Mouse (Mus musculus) left cerebral cortex, postnatal 25 days (tissue): ENCODE data around the gene Tepsin. TPM values are rescaled to one million over a fixed set of nuclear protein-coding genes. Genes with fewer than 3 reads are reported as not detected.

Experiments used
- DNase-seq, 2 experiments: peaks; one replicate each; pipeline ENCODE4 v3.0.0; 2022; ENCODE audit warnings: low spot score in 2 of 2, mixed read lengths in 1 of 2
- intact Hi-C: fragments of 180-260 bp; cut with DNase I; formaldehyde crosslinking; loops from one replicate; pipeline ENCODE4 v1.15.1; 2025
- total RNA-seq, 2 experiments: library from RNA; stranded (reverse); gene quantifications; 2 replicates each; pipeline ENCODE4 v1.2.3; 2021

The Tepsin gene
- total RNA-seq, 2 experiments from 2014 or later, result 14.4 to 15.5 TPM

DNA sequence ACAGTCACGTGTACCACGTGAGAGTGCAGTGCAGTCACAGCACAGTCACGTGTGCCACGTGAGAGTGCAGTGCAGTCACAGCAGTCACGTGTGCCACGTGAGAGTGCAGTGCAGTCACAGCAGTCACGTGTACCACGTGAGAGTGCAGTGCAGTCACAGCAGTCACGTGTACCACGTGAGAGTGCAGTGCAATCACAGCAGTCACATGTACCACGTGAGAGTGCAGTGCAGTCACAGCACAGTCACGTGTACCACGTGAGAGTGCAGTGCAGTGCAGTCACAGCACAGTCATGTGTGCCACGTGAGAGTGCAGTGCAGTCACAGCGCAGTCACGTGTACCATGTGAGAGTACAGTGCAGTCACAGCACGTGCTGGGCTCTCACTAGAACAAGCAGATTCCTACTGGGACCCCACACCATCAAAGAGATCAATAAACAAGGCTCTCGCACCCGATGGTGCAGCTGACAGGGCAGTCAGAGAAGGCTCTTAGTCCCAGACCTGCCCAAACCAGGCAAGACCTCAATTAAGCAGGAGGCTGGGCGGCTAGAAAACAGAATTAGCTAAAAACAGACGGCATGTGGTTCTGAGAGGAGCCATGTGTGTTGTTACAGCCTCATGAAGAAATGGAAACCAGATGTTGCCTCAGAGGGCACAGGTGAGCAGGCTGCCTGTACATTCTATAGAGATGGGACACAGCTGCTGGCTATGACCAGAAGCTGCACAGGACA, 16.1 kb upstream of the Tepsin start:
- intact Hi-C loops, result no loop called here
- DNase-seq, result no peak

DNA sequence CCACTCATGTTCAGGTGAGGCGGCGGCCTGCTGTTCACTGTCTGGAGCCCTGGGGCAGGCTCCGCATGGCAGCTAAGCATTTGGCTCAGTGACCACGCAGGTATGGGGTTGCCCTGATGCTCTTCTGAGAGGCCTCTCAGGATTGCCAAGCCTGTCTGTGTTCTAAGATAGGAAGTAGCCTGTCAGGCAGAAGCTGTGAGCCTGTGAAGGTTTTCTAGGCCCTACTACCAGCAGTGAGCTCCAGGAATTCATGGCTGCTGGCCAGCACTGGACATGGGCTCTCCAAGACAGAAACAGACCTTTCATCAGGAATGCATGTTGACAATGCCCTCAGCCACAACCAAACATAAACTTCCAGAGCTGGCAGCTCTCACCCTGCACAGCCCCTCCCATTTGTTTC, 13.6 kb upstream of the Tepsin start:
- intact Hi-C loops, result no loop called here
- DNase-seq, result no peak

DNA sequence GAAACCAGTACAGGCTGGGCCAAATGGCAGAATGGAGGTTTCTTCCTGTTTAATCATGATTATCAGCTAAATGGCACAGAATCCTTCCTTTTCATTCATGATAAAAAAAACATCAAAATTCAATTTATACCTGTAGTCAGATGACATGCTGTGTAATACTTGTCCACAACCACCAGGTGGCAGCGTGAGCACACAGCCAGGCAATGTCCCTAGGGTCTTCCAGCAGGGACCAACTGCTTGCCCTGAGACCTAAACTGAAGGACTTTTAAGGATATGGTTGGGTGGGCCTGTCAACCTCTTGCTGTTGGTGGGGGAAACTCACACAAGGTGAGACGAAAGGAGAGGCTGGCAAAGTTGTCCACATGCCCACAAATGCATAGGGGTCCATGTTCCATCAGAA, 12.5 kb upstream of the Tepsin start:
- DNase-seq, result no peak
- intact Hi-C loops, result loop anchor here (2.0 kb wide), 1 partner anchor 196 kb away; no protein-coding TSS in a partner anchor

DNA sequence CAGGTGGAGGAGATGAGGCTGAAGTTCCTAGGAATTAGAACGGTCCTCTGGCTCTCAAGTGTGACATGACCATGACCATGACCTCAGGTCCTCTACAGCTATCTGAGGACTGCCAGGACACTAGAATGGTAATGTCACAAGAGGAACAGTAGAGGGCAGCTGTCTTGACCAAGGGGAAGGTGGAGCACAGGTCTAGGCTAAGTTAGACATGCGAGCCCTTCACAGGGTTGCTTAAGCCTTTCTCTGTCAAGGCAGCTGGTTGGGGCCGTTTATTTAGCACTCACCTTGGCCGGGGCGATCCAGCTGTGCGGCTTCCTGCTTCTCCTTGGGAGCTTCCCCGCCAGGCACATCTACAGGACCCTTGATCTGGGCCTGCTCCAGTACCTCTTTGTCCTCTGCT, 12.0 kb upstream of the Tepsin start:
- intact Hi-C loops, result loop anchor here (2.0 kb wide), 1 partner anchor 196 kb away; no protein-coding TSS in a partner anchor
- no peak for DNase-seq

DNA sequence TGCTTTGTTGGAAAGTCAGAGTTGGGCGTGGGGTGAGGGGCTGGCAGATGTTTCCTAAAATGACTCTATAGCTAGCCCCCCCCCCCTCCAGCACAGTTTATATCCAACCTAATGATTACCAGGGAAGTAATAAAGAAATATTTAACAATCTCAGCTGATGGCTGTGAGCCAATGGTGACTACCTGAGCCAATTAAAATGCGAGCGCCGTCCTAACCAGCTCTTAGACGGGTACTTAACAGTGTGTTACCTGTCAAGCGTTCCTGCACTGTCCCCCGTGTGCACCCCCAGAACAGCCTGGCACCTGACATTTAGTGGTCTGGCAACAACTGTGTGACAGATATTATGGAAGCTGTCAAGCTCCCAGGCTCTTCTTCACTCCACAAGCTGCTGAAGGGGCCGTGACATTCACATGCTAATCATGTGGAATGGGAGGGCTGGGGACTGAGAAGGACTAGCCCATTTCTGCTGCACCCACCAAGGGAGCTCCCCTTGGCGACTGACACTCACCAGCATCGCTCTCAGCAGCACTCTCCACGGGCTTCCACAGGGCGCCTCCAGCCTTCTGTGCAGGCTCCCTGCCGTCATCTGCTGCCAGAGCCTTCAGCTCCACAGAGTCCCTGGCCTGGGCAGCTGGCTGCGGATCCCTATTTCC, 11.2 kb upstream of the Tepsin start:
- intact Hi-C loops, result loop anchor here (2.0 kb wide), 1 partner anchor 197 kb away; no protein-coding TSS in a partner anchor
- no peak for DNase-seq

DNA sequence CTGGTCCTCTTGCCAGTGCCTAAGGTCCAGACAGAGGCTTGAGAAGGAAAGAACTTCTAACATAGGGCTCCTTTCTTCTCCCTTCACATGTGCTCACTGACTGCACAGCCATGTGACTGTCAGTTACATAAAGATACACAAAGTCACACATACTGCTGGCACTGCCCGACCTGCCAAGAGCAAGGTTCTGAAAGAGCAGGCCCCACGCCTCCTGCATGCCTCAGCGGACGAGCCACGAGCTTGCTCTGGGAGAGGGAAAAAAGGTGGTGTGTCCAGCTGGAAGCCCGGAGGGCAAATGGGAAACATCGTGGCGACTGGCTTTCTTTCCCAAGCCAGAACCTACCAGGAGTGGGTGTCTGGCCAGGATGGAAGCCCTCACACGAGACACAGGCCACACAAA, 9.3 kb upstream of the Tepsin start:
- intact Hi-C loops, result no loop called here
- DNase-seq, result no peak

DNA sequence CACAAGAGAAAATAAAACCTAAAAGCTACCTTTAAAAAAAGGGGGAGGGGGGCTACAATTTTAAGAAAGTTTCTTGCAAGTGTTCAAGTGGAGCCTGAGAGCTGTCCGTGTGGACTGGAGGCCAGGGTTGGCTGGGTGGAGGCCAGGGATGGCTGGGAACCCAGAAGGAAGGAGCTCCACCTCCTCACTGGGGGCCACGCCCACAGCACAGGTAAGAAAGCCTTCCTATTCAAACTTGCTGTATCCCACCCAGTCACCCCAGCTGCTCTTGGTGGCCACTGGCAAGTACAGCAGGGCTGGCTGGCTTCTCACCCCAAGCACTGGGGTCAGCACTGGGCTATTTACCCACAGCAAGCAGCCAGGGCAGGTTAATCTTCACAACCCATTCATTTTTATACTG, 8.5 kb upstream of the Tepsin start:
- no peak for DNase-seq
- intact Hi-C loops, result no loop called here

DNA sequence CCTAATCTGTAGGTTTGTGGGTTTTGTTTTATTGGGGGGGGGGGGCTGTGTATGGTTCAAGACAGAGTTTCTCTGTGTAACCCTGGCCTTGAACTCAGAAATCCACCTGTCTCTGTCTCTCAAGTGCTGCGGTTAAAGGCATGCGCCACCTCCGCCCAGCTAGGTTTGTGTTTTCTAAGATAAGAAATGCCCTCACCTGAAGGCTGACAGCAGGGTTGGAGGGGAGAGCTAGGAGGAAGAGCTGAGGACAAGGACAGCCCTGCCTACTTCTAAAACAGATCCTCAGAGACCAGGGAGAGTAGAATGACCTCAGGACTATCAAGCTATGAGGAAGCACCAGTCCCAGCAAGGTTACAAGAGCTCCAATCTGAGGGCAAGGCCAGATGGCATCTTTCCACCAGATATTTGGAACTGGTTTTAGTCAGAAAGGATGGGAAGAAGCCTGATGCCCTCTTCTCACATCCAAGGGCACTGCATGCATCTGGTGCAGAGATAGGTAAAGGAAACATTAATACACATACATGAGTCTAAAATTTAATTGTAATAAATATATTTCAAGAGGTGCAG, 5.0 kb upstream of the Tepsin start:
- no peak for DNase-seq
- intact Hi-C loops, result loop anchor here (5.0 kb wide), 1 partner anchor 91 kb away; no protein-coding TSS in a partner anchor

DNA sequence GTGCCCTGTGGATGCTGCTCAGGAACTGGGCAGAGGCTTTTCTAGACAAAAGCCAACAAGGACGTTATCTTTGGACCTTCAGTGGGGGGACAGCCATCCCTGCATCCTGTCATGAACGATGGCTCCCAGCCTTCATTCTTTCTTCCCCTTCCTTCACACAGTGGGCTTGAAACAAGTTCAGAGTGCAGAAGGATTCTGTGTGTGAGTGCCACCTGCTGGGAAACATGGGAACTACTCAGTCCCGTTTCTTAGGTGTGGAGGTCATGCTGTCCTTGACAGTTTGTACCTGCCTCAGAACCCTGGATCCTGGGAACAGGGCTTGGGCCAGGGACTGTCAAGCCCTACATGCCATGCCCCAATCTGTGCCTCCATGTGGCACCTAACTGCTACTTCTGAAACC, 2.5 kb upstream of the Tepsin start:
- peak; percentile 67 to 78 for DNase-seq
- intact Hi-C loops, result loop anchor here (2.0 to 5.0 kb wide), 2 partner anchors 89 to 188 kb away; partner anchors contain the start of gene Chmp6

DNA sequence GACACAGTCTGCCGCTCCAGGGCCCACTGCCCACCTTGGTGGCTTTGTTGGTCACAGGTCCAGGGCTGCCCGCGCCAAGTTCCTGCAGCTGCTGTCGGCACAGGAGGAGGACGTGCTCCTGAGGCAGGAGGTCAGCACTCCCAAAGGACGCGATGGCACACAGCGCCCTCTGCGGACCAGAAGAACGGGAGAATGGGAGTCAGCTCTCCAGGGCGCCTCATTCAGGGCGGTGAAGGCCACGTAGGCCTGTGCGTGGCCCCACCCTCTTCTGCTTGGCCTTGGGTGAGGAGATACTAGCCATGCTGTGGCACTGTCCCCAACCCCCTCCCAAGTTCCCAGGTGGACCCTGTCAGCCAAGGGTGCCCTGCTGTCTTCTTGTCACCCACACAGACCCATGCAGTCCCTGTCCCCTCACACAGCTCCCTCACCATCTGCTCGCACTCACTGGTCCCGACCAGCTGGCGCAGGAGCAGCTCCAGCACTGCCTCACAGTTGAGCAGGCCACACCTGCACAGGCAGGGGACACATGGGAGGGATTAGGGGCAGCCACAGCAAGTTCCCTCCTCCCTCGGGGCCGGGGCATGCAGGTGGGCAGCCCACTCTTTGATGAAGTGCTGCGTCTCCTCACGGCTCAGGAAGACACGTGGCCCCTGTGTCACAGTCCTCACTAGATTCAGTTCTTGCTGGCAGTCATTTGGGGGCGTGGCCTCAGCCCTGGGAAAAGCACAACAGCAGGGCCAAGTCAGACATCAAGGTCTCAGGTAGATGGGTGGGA, 5.5 kb downstream of the Tepsin start:
- intact Hi-C loops, result no loop called here

DNA sequence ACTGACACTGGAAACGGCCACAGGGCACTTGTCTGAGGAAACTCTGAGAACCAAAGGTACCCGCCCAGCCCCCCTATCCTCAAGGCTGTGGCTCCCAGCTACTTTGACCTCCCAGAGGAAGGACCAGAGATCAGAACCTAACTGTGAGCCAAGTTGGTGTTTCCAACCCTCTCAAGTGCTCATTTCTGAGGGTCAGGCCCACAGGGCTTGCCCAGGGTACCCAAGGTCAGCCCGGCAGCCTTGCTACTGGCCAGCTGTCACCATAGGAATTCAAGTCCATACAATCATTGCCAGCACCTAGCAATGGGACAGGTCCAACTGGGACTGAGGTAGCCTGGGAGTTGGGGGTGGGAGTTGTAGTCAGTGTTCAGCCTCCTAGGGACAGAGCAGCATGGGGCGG, 7.9 kb downstream of the Tepsin start:
- no peak for DNase-seq
- intact Hi-C loops, result no loop called here

More for the DNA sequence above, 5.5 kb downstream of the Tepsin start:
- no peak for DNase-seq

DNA sequence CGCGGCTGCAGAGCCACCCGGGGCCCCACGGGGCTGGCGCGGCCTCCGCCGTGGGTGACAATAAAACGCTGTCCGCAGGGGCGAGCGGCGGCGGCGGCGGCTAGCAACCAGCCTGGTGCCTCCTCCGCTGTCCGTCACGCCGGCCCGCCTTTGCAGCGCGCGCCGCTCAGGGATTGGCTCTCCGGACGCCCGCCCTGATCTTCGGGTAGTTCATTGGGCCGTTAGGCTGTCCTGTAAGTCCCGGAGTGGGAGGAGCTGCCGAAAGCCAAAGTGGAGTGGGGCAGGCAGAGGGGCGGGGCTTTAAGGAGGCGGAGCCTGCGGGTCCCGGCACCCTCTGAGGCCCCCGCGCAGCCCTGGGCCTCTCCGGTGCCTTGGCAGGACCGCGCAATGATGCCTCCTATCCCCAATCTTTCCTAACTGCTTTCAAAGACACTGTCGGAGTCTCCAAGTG, 11.8 kb downstream of the Tepsin start, which contains the start of gene Cep131:
Gene Cep131 (minus strand): TSS at position 126 of the 451 bp plus-strand sequence.
- peak; percentile 97 to 99 for DNase-seq
- intact Hi-C loops, result no loop called here

DNA sequence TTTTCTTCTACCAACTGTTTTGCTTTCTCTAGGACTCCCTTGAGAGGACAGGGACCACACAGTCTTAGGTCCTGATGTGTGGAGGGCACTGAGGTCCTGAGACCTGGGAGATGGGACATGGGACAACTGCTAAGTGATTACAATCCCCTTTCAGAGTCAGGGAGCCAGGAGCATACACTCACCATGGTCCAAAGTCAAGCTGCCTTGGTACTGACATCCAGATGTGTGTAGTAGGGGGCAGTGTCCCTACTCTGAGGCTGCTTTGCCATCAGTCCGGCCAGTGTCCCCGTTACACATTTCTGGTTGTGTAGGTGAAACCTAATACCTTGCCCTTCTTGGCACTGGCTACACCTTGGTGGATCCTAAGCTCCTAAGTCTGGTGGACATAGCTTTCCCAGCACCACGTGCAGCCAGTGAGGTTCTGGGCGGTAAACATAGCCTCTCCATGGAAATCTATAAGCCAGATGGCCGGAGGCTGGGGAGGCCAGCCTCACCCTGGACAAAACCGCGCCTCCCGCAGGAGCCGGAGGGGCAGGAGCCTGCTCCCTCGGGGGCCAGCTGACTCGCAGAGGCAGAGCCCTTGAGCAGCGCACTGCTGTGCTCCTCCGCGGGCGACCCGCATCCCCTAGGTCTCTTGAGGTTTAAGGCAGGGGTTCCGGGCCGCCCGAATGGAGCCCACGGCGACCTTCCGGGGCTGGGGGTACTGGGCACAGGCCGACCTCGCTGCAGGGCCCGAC, 12.5 kb downstream of the Tepsin start:
- intact Hi-C loops, result no loop called here
- peak in 1 of 2 experiments; percentile 21 for DNase-seq

DNA sequence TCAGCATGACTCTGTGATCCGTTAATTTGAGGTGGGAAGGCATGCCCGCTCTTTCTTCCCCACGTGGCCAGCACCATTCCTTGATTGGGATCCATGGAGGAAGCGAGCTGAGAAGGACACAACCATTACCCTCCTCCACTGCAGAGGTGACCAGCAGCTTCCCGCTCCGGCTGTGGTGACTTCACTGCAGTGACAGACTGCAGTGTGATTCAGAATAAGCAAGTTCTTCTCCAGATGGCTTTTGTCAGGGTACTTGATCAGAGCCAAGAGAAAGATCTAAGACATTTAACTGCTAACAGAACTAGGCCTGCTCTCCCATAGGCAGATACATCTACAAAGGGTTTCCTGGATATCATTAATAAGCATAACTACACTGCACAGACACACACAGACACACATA, 18.2 kb downstream of the Tepsin start:
- DNase-seq, result peak in 1 of 2 experiments; percentile 48
- intact Hi-C loops, result loop anchor here (5.0 kb wide), 1 partner anchor 63 kb away; no protein-coding TSS in a partner anchor

DNA sequence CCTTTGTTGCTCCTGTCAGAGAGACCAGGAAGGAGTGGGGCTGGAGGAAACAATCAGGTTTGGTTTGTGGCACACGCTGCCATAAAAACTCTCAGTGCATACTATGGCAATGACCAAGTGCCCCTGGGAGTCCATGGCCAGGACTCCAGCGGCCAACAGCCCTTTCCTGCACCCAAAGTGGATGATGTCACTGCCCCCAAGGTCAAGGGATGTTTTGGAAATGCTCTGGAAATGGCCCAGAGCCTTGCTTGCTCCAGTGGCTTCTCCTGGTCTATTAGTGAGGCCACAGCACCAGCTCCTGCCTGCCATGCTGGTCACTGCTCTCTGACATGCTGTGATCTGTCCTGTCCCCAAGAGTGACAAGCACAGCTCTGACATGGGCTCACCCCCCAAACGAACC, 22.3 kb downstream of the Tepsin start:
- no peak for DNase-seq
- intact Hi-C loops, result no loop called here

DNA sequence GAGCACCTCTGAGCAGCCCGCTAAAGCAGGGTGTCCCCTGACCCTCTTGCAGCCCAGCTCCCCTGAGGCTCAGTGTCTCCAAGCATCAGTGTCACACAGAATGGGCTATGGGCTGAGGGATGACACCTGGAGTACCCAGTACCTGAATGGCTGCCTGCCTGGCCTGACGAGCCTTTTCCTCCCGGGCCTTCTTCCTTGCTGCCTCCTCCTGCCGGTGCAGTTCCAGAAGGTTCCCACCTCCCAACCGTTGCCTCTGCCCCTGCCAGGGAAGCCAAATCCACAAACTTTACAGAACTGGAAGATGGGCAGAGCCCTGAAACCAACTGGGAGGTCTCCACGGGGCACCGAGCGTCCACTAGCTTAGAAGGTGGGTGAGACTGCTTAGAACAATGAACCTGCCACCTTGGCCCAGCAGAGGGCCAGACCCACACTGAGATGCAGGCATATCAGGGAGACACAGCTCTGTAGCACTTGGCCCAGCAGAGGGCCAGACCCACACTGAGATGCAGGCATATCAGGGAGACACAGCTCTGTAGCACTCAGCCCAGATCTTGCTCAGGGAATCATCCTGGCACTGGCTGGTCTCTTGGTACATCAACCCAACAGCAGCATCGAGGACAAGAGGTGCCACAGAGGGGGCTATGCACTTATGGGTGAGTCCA, 25.4 kb downstream of the Tepsin start:
- no peak for DNase-seq
- intact Hi-C loops, result no loop called here

DNA sequence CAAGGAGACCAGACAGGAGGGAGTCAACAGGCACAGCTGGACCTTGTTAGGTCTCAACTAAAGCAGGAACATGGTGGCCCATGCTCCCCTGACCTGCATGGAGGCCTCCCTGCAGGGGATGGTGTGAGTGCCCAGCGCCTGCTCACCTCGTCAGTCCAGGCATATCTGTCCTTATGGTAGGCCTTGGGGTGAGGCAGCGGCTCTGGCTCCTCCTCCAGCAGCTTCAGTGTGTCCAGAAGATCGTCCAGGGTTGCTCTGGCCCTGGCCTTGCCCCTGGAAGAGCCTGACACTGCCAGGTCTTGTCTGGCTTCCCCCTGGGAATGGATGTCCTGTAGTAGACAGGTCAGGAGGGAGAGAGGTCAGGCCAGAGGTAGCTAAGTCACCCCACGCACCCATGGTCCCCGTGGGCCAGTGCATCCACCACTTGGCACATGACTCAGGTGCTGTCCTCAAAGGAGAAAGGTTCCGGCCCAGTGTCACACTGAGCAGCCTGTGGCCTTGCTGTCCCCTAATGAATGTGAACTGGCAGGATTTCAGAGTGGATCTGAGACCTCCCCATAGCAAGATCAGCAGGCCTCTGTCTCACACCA, 26.7 kb downstream of the Tepsin start:
- no peak for DNase-seq
- intact Hi-C loops, result no loop called here

DNA sequence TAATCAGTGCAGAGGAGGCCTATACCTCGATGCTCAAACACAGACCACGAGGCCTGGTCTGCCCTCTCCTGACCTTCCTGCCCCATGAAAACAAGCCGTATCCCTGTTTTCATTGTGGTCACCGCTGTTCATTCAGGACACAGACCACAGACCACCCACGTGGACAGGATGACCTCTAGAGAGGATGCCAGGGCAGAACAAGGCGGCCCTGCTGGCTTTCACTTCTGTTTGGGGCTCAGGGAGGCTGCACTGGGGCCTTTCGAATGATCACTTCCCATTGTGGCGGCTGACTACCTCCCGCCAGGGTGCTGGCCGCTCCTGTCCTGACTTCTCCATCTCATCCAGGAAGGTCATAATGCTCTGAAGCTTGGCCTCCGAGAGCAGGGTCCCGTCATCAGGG, 27.5 kb downstream of the Tepsin start:
- DNase-seq, result no peak
- intact Hi-C loops, result no loop called here
